Mouse (Mus musculus): Measurements from ENCODE around the gene Arfgap3.
"Not testable (repeated sequence)": the region's sequence is repeated elsewhere in the genome, so short reads cannot be mapped to it uniquely, and the experiment has no call there.

Arfgap3 gene

GRCm38 (mm10) chr15:83296050-83296449, 54.0 kb downstream of the Arfgap3 start:
- no peak for DNase-seq (ENCODE audit: low spot score in 2 of 2)

- no peak for DNase-seq (ENCODE audit: low spot score in 2 of 2)
These were observed 55.1 kb downstream of the Arfgap3 start for GRCm38 (mm10) chr15:83294954-83295353.

GRCm38 (mm10) chr15:83293706-83294645, 56.1 kb downstream of the Arfgap3 start:
- DNase-seq (ENCODE audit: low spot score in 2 of 2) = no peak

- DNase-seq (ENCODE audit: low spot score in 2 of 2) = no peak
These were observed 56.9 kb downstream of the Arfgap3 start for GRCm38 (mm10) chr15:83293144-83293543.

- DNase-seq (ENCODE audit: low spot score in 2 of 2) = no peak
These were observed 57.6 kb downstream of the Arfgap3 start for GRCm38 (mm10) chr15:83292261-83293056.

GRCm38 (mm10) chr15:83290899-83291298, 59.1 kb downstream of the Arfgap3 start:
- DNase-seq (ENCODE audit: low spot score in 2 of 2) = no peak

- no peak for DNase-seq (ENCODE audit: low spot score in 2 of 2)
These were observed 65.2 kb downstream of the Arfgap3 start for GRCm38 (mm10) chr15:83284828-83285227.

- DNase-seq (ENCODE audit: low spot score in 2 of 2) = no peak
These were observed 67.7 kb downstream of the Arfgap3 start for GRCm38 (mm10) chr15:83282397-83282796.

- DNase-seq (ENCODE audit: low spot score in 2 of 2) = no peak
These were observed 68.7 kb downstream of the Arfgap3 start for GRCm38 (mm10) chr15:83281303-83281702.

- DNase-seq (ENCODE audit: low spot score in 2 of 2) = no peak
These were observed 71.5 kb downstream of the Arfgap3 start for GRCm38 (mm10) chr15:83278579-83278978.

GRCm38 (mm10) chr15:83277451-83277850, 72.6 kb downstream of the Arfgap3 start:
- DNase-seq (ENCODE audit: low spot score in 2 of 2) = peak; percentile 49 to 57

GRCm38 (mm10) chr15:83274237-83274636, 75.8 kb downstream of the Arfgap3 start:
- not testable (repeated sequence) for DNase-seq (ENCODE audit: low spot score in 2 of 2)

- DNase-seq (ENCODE audit: low spot score in 2 of 2) = no peak
These were observed 77.0 kb downstream of the Arfgap3 start for GRCm38 (mm10) chr15:83273017-83273416.

- DNase-seq (ENCODE audit: low spot score in 2 of 2) = not testable (repeated sequence)
These were observed 78.8 kb downstream of the Arfgap3 start for GRCm38 (mm10) chr15:83271221-83271620.

GRCm38 (mm10) chr15:83269985-83270384, 80.1 kb downstream of the Arfgap3 start:
- DNase-seq (ENCODE audit: low spot score in 2 of 2) = not testable (repeated sequence)

- not testable (repeated sequence) for DNase-seq (ENCODE audit: low spot score in 2 of 2)
These were observed 81.6 kb downstream of the Arfgap3 start for GRCm38 (mm10) chr15:83268428-83268827.

- no peak for DNase-seq (ENCODE audit: low spot score in 2 of 2)
These were observed 84.8 kb downstream of the Arfgap3 start for GRCm38 (mm10) chr15:83265269-83265668.

- no peak for DNase-seq (ENCODE audit: low spot score in 2 of 2)
These were observed 86.6 kb downstream of the Arfgap3 start for GRCm38 (mm10) chr15:83263405-83263804.

GRCm38 (mm10) chr15:83257906-83258305, 92.1 kb downstream of the Arfgap3 start:
- peak in 1 of 2 experiments; percentile 14 for DNase-seq (ENCODE audit: low spot score in 2 of 2)

- no peak for DNase-seq (ENCODE audit: low spot score in 2 of 2)
These were observed 93.6 kb downstream of the Arfgap3 start for GRCm38 (mm10) chr15:83256491-83256890.

- DNase-seq (ENCODE audit: low spot score in 2 of 2) = no peak
These were observed 94.1 kb downstream of the Arfgap3 start for GRCm38 (mm10) chr15:83255944-83256343.

- no peak for DNase-seq (ENCODE audit: low spot score in 2 of 2)
These were observed 94.8 kb downstream of the Arfgap3 start for GRCm38 (mm10) chr15:83255191-83255782.
